Mouse (Mus musculus) thymus, postnatal 36 days (tissue): ENCODE data around the gene Gm17359.

Source experiments
- DNase-seq, 2 experiments: peaks; one replicate each; pipeline ENCODE4 v3.0.0; 2022; ENCODE audit warnings: mixed read lengths in 2 of 2

The Gm17359 gene

DNA sequence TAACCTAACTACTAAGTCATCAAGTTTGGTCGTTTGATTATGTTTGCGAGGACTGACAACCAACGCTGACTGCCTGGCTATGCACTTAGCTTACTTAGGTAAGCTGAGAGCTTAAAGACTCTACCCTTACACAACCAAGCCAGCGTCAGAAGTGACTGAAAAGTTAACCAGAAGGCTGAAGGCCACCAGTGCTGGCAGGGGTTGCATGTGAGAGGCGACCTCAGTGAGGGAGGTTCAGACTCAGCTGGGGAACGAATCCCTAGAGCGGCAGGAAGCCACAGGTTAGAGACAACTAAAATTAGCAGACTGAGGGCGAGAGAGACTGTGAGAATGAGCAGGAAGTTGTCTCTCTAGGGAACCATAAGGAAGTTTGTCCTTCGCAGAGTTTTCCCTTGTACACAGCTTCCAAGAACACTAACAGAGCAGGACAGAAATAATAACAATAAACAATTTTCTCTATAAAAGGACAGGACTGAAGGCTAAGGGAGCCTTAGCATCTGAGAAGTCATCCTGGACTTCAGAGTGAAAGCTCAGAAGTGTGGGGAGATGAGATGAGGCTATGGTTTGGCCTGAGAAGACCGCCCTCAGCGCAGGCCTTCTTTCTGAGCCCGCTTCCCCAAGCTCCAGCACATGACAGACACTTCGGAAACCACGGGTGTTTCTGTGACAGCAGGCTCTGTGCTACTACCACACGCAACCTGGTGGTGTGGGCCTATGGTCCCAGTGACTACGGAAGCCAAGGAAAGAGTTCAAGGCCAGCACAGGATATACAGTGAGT is 148.0 kb downstream of the Gm17359 start:
- no peak for DNase-seq

DNA sequence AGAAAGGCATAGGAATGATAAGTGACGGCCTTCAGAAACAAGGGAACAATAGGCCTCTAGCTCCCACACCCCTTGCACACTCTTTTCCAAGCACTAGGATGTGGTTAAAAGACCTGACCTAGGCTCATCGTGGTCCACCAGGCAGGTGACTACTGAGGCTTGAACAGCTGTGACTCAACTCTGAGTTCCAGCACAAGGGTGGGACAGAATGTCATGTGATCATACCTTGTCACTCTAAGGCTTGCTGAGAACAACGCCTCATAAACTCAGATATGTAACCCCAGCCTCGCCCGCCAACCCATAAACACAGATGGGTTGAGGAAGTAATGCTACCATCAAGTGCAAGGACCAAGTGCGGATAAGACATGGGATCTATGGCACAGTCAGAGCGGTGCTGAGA is 151.6 kb downstream of the Gm17359 start:
- DNase-seq: no peak

DNA sequence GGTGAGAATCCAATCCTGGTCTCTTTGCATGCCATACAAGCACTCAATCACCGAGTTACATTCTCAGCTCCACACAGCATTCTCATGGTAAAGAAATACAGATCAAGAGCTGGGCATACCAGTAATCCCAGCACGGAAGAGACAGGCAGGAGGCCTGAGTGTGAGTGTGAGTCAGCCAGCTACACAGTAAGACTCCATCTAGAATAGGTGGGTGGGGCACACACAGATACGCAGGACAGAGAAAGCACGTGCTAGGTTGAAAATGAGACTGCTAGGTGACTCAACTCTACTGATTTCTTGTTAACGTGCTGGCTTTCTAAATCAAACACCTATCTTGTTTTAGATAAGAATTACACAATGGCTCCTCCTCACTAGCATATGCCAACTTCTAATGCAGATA is 153.6 kb downstream of the Gm17359 start:
- DNase-seq: no peak

DNA sequence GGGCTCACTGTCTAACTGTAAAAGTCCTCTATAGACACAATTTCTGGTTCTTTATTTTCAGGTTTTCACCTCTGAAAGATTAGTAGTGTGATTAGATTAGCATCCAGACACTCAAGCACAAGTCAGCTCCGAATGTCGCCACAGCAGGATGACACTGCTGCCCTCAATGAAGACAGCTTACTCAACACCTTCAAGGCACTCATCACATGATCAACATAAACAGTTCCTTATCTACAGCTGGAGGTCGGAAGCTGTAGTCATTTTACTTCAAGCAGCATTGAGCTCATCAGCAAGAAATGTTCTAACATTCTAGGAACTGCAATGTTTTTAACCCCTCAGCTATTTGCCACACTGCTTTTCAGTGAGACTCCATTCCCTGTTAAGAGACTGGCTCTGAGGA is 155.2 kb downstream of the Gm17359 start:
- no peak for DNase-seq

DNA sequence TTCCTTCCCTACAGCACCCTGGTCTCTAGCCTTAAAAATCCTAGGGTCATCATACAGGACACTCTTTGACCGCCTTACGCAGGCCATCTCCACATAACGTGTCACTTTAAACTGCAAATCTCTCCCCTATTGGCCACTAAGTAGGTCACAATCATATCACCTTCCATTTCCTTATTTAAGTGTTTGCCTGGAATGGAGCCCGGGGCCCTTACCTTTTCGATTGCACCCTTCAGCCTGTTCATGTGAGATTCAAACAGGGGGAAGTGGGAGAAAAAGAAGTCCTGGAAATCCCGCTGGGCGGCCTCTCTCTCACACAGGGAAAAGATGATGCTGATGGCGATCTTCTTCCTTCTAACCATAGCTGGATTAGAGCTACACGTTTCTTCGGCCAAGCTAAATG is 156.6 kb downstream of the Gm17359 start:
- DNase-seq: no peak

DNA sequence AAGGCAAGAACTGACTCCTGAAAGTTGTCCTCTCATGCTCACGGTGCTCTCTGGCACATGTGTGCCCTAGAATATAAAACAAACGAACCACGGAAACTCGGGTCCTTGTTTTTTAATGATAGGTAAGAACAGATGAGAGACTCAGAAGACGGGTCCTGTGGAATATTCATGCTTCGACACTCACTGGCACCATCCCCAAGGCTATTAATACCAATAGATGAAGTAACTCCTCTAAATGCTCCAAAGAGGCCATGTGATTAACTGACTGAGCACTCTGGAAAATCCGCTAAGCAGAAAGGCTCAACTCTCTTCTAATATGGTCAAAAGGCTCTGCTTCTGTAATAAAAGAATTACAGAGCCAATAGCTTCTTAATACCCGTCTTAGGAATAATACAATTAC is 157.6 kb downstream of the Gm17359 start:
- DNase-seq: no peak

DNA sequence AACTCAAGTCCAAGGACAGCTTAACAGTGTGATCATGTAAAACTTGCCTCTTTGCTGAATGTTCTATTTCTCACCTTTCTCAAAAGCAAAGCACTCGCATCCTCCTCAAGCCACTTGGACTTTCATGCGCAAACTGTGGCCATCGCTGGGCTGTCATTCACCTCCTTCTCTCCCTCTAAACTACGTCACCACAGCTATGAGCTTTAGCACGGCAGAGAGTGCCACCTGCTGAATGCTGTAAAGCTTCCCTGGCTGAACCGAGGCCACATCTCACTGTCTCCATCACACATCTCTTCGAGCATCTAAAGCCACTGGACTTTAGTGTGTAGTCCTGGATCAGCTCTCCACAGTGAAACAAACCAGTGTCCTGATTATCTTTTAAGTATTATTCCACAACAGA is 158.7 kb downstream of the Gm17359 start:
- DNase-seq: no peak

DNA sequence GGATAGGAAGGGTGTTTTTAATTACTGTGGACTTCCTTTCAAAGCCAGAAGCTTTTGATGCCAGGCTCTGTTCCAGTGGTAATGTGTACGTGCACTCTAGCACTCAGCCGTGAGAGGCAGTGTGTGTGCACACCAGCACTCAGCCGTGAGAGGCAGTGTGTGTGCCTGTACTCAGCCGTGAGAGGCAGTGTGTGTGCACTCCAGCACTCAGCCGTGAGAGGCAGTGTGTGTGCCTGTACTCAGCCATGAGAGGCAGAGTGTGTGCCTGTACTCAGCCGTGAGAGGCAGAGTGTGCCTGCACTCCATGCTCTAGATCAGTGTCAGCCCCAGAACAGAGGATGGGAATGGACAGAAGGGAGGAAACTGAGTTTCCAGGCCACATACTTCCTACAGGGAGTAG is 160.2 kb downstream of the Gm17359 start:
- no peak for DNase-seq

DNA sequence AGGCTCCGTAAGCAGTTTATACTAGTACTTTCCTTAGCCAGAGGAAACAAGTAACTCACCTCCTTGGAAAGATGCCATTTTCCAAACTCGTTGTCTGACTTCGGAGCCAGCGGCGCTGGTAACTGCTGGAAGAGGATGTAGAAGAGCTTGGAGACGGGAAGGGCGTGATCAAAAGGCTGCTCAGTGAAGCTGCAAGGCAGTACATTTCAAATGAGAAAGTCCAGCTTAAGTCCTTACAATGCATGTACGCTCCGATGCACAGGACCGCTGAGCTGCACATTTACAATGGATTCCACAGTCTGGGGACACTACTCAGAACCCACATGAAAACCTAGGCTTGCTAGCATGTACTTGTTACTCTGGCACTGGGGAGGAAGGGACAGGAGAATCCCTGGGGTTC is 163.8 kb downstream of the Gm17359 start:
- DNase-seq: no peak

DNA sequence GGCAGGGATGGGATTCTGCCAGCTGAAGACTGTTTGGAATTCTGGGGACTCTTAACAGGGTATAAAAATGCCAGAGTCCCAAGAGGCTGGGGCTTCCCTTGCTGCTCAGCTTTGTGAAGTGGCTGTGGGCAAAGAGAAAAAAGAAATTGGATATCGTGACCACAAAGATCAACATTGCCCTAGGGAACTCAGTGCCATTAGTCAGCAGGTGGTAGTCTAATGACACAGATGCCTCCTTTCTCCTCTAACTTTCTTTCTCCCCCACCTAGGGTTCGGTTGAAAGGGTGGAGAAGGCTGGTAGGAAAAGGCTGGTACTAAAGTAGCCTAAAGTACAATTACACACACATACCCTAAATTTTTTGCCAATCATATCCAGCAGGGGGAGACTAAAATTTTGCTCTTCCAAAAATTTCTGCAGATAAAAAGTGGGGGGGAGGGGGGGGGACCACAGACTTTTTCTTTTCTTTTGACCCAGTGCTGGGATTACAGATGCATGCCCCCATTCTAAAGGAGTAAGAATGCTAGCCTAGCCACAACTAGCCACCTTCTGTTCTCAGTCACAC is 164.8 kb downstream of the Gm17359 start:
- DNase-seq: no peak
